Mouse (Mus musculus) adrenal gland, adult 8-10 months (tissue): ENCODE measurements at regions not wholly inside any gene's neighbourhood (a gene's known extent, or its start where the extent isn't known, plus 50 kb on each side); places are given as distances from the start of the nearest gene placed in this dataset.

ENCODE experiments used
- DNase-seq: peaks from one replicate; pipeline ENCODE4 v3.0.0; 2022

DNA sequence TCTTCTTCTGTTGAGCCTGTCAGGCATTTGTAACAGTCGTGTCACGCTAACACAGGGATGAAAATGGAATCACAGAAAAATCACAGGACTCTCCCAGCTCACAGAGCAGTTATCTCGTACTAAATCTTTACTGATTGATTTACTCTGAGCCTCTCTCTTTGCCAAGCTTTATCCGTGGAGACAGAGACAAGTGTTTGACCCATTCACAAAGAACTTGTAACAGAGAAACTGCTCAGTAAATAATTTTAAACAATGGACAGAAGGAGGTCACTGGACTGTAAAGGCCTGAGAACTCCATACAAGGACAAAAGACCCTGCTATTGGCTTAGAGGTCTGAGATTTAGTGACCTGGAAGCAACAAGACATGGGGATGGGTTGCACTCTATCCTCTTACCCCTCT lies 66.5 kb downstream of the Nps start:
- DNase-seq, result no peak

- no peak for DNase-seq
Measured at GRCm38 (mm10) chr7:135344979-135345378, 65.1 kb upstream of the Foxi2 start.

- DNase-seq, result no peak
Measured at GRCm38 (mm10) chr7:135346720-135347119, 63.4 kb upstream of the Foxi2 start.

- peak; percentile 27 for DNase-seq
Measured at GRCm38 (mm10) chr7:135357797-135358196, 52.3 kb upstream of the Foxi2 start.
